Mouse (Mus musculus): ENCODE results near the gene Sdhaf1.

DNA sequence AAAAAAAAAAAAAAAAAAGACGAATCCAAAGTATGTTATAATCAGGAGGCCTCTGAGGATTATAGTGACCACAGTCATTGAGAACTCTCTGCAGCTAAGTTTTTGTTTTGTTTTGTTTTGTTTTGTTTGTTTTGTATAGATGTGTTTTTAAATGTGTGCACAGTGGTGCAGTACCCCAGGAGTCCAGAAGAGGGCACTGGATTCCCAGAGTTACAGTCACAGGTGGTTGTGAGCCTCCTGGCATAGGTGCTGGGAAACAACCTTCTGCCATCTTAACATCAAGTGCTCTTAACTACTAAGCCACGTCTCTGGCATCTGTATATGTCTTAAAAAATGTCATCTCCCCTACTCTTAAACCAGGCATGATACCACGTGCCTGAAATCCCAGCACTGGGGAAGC, 22.8 kb downstream of the Sdhaf1 start:
- no peak for TF ChIP-seq GATA1 (IDR thresholded peaks at IDR 0.05; ENCODE audit: borderline replicate concordance, low read length)
- TF ChIP-seq FLI1 (IDR thresholded peaks at IDR 0.05; ENCODE audit: low read length): no peak

Measured in megakaryocyte, embryonic 14.5 days (primary cell).